Mouse (Mus musculus): ENCODE measurements around the gene Mmd. TPM values are rescaled to one million over a fixed set of nuclear protein-coding genes. Genes with fewer than 3 reads are reported as not detected.

The Mmd gene
- polyA plus RNA-seq, 1 experiment from 2014 or later = 47.5 TPM

- H3K36me3 ChIP-seq (ENCODE audit: control insufficient read depth, insufficient read depth, low read length) = no peaks in the 10 kb centered on the region
- 82% methylated on average over 3 of the region's 3 CpGs for WGBS
- no peak overlapping the region for H3K27ac ChIP-seq (ENCODE audit: low read length)
Observed at GRCm38 (mm10) chr11:90314606-90315005, 65.3 kb downstream of the Mmd start.

GRCm38 (mm10) chr11:90317482-90317881 lies 68.2 kb downstream of the Mmd start:
- no peaks in the 10 kb centered on the region for H3K27me3 ChIP-seq (ENCODE audit: control insufficient read depth, insufficient read depth, low read length)
- no peaks in the 10 kb centered on the region for H3K4me1 ChIP-seq (ENCODE audit: control insufficient read depth, insufficient read depth, low read length)
- no peak overlapping the region for H3K9ac ChIP-seq (ENCODE audit: low read length)
- WGBS = 20% methylated on average over 4 of the region's 4 CpGs
- no peaks in the 10 kb centered on the region for H3K9me3 ChIP-seq (replicated peaks; ENCODE audit: control insufficient read depth, low read length)
- H3K4me3 ChIP-seq (replicated peaks; ENCODE audit: low read length) = no peak overlapping the region
- no peak overlapping the region for H3K27ac ChIP-seq (ENCODE audit: low read length)
- H3K36me3 ChIP-seq (ENCODE audit: control insufficient read depth, insufficient read depth, low read length) = no peaks in the 10 kb centered on the region
- no peak overlapping the region for H3K4me2 ChIP-seq (ENCODE audit: low read depth, low read length)
- no peak for ATAC-seq (ENCODE audit: insufficient read depth, low FRiP score)

More at GRCm38 (mm10) chr11:90314606-90315005, 65.3 kb downstream of the Mmd start:
- Histone ChIP-seq H3K4me3 (replicated peaks; ENCODE audit: low read length) (no peak overlapping the region), H3K4me1 (ENCODE audit: control insufficient read depth, insufficient read depth, low read length) (no peaks in the 10 kb centered on the region), H3K9me3 (replicated peaks; ENCODE audit: control insufficient read depth, low read length) (no peaks in the 10 kb centered on the region), H3K4me2 (ENCODE audit: low read depth, low read length) (no peak overlapping the region), H3K27me3 (ENCODE audit: control insufficient read depth, insufficient read depth, low read length) (no peaks in the 10 kb centered on the region), H3K9ac (ENCODE audit: low read length) (no peak overlapping the region)
- ATAC-seq (ENCODE audit: insufficient read depth, low FRiP score) = no peak

GRCm38 (mm10) chr11:90320922-90321321 lies 71.7 kb downstream of the Mmd start:
- Histone ChIP-seq H3K9ac (ENCODE audit: low read length) (no peak overlapping the region), H3K4me2 (ENCODE audit: low read depth, low read length) (no peak overlapping the region), H3K9me3 (replicated peaks; ENCODE audit: control insufficient read depth, low read length) (no peaks in the 10 kb centered on the region), H3K27me3 (ENCODE audit: control insufficient read depth, insufficient read depth, low read length) (no peaks in the 10 kb centered on the region), H3K4me3 (replicated peaks; ENCODE audit: low read length) (no peak overlapping the region), H3K36me3 (ENCODE audit: control insufficient read depth, insufficient read depth, low read length) (no peaks in the 10 kb centered on the region), H3K4me1 (ENCODE audit: control insufficient read depth, insufficient read depth, low read length) (no peaks in the 10 kb centered on the region), H3K27ac (ENCODE audit: low read length) (no peak overlapping the region)
- ATAC-seq (ENCODE audit: insufficient read depth, low FRiP score) = no peak
- WGBS = 54% methylated on average over 7 of the region's 7 CpGs

- no peaks in the 10 kb centered on the region for H3K4me1 ChIP-seq (ENCODE audit: control insufficient read depth, insufficient read depth, low read length)
- H3K27me3 ChIP-seq (ENCODE audit: control insufficient read depth, insufficient read depth, low read length) = no peaks in the 10 kb centered on the region
- H3K27ac ChIP-seq (ENCODE audit: low read length) = no peak overlapping the region
- H3K4me2 ChIP-seq (ENCODE audit: low read depth, low read length) = no peak overlapping the region
- ATAC-seq (ENCODE audit: insufficient read depth, low FRiP score) = no peak
- H3K4me3 ChIP-seq (replicated peaks; ENCODE audit: low read length) = no peak overlapping the region
- no peak overlapping the region for H3K9ac ChIP-seq (ENCODE audit: low read length)
- H3K36me3 ChIP-seq (ENCODE audit: control insufficient read depth, insufficient read depth, low read length) = no peaks in the 10 kb centered on the region
- WGBS = 83% methylated on average over 3 of the region's 3 CpGs
- H3K9me3 ChIP-seq (replicated peaks; ENCODE audit: control insufficient read depth, low read length) = no peaks in the 10 kb centered on the region
Observed at GRCm38 (mm10) chr11:90324597-90324996, 75.3 kb downstream of the Mmd start.

GRCm38 (mm10) chr11:90326146-90326545 lies 76.9 kb downstream of the Mmd start:
- H3K9ac ChIP-seq (ENCODE audit: low read length) = no peak overlapping the region
- no peaks in the 10 kb centered on the region for H3K27me3 ChIP-seq (ENCODE audit: control insufficient read depth, insufficient read depth, low read length)
- no peaks in the 10 kb centered on the region for H3K4me1 ChIP-seq (ENCODE audit: control insufficient read depth, insufficient read depth, low read length)
- H3K36me3 ChIP-seq (ENCODE audit: control insufficient read depth, insufficient read depth, low read length) = no peaks in the 10 kb centered on the region
- no peaks in the 10 kb centered on the region for H3K9me3 ChIP-seq (replicated peaks; ENCODE audit: control insufficient read depth, low read length)
- H3K4me2 ChIP-seq (ENCODE audit: low read depth, low read length) = no peak overlapping the region
- H3K27ac ChIP-seq (ENCODE audit: low read length) = no peak overlapping the region
- no peak overlapping the region for H3K4me3 ChIP-seq (replicated peaks; ENCODE audit: low read length)
- WGBS = 92% methylated on average over 5 of the region's 5 CpGs
- no peak for ATAC-seq (ENCODE audit: insufficient read depth, low FRiP score)

- Histone ChIP-seq H3K9me3 (replicated peaks; ENCODE audit: control insufficient read depth, low read length) (no peaks in the 10 kb centered on the region), H3K4me3 (replicated peaks; ENCODE audit: low read length) (no peak overlapping the region), H3K27ac (ENCODE audit: low read length) (no peak overlapping the region), H3K9ac (ENCODE audit: low read length) (no peak overlapping the region), H3K27me3 (ENCODE audit: control insufficient read depth, insufficient read depth, low read length) (no peaks in the 10 kb centered on the region), H3K4me2 (ENCODE audit: low read depth, low read length) (no peak overlapping the region), H3K4me1 (ENCODE audit: control insufficient read depth, insufficient read depth, low read length) (no peaks in the 10 kb centered on the region), H3K36me3 (ENCODE audit: control insufficient read depth, insufficient read depth, low read length) (no peaks in the 10 kb centered on the region)
- WGBS = 53% methylated on average over 1 of the region's 1 CpGs
- no peak for ATAC-seq (ENCODE audit: insufficient read depth, low FRiP score)
Observed at GRCm38 (mm10) chr11:90326836-90327235, 77.6 kb downstream of the Mmd start.

Other genes starting within 250 kb of the Mmd start
- gene Pctp, start 246.6 kb upstream of the Mmd start, polyA plus RNA-seq (2015; fragmentation: Nextera tagmentation; extraction: Ambion mirVana) = 14.2 and 14.6 TPM in 2 replicates
- gene Tmem100, start 219.1 kb upstream of the Mmd start, polyA plus RNA-seq (2015; fragmentation: Nextera tagmentation; extraction: Ambion mirVana) = 32.0 and 34.1 TPM in 2 replicates
- 5.6 and 9.8 TPM in 2 replicates for gene Gm45716, start 61.8 kb upstream of the Mmd start, polyA plus RNA-seq (2015; fragmentation: Nextera tagmentation; extraction: Ambion mirVana)
- 2.2 and 2.3 TPM in 2 replicates for gene Hlf, start 141.4 kb downstream of the Mmd start, polyA plus RNA-seq (2015; fragmentation: Nextera tagmentation; extraction: Ambion mirVana)

All from stomach, embryonic 16.5 days (tissue).